Mouse (Mus musculus) activated CD4-positive, CD25-positive, alpha-beta regulatory T cell, adult 4 months (primary cell): ENCODE measurements around the gene Jade3. TPM values are rescaled to one million over a fixed set of nuclear protein-coding genes. Genes with fewer than 3 reads are reported as not detected.

Experiments used
- ATAC-seq: one replicate; pipeline ENCODE4 v1.8.0; 2017
- polyA plus RNA-seq, 2 experiments: library from polyadenylated mRNA; unstranded; fragments of 100-300 nt; shearing (Covaris generic); gene quantifications; one replicate each; pipeline ENCODE4 v1.2.1; 2017

Gene Jade3
- polyA plus RNA-seq, 2 experiments from 2014 or later: 0.97 to 1.9 TPM

DNA sequence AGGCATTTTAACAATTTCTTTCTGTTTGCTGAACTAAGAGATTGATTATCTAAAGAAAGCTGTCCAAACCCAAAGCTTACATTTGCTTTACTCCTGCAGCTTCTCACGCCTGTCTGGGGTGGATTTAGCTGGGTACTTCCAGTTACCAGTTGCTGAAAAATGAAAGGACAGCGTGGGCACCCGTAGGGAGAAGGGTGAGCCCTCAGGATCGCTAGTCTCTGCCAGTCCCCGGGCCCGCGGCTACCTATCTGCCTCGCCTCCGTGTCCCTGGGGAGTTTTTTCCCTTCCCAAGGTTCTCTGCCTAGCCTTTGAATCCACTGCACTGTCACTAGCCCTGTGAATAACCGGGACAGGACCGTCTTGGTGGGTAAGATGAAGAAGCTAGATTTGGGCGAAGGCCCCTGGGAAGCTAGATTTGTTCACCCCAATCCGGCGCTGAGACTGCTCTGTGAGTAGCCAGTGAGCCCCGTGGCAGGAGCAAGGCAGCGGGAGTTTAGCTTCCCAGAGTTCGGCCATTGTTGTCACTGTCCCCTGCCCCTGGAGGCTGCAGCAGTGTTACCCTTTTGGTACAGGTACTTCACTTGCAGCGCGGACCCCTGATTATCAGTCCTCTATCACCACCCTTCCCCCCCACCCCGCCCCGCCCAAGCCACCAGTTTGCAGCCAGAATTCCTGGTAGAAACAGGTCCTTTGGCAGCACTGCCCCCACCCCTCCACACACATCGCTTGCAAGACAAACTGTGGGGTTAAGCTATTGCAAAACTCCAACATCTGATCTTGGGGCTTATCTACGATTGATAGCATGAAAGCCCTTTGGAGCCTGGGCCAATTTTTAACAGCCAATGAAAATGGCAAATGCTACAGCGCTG, 122.8 kb downstream of the Jade3 start:
- no peak for ATAC-seq

DNA sequence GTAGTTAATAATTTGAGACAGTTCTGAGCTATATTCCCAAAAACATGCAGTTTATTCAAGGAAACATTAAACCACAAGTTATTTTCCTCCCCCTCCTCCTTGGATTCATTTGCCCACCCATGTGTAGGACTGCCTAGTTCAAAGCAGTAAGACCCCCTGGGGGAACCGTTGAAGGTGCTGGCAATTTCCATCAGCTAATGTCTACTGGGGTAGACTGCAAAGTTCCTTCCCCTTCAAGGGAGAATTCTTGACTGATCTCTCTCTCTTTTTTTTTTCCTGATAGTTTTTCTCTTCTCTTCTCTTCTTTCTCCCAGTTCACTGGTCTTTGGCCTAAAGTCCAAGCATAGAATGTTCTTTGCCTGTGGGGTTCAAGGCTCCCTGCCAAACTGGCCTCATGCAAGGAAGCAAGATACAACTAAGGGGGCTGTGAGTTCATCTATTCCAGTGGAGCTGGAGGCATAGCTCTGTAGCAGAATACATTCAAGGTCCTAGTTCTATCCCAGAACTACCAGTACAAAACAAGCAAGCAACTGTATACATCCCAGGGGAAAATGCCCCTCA, 123.5 kb downstream of the Jade3 start:
- ATAC-seq: no peak

DNA sequence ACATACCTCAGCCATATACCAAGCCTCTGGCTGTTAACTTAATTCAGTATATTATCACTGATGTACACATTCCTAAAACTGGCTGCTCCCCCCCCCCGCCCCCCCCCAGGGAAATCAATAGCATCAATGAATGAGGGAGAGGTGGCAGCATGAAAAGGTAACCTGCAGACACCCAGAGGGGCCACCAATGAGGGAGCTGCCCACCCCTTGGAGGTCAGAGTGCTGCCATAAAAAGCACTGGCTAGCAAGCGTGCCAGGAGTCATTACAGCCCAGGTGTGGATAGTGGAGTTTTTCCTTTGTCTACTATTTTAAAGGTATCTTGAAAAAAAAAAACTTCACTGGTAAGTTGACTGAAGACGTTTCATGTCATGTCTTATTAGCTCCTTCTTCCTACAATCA, 124.0 kb downstream of the Jade3 start, which contains the start of gene Rgn:
Gene Rgn, plus strand, starts transcription at position 256 of the 400 bp plus-strand sequence.
- no peak for ATAC-seq

DNA sequence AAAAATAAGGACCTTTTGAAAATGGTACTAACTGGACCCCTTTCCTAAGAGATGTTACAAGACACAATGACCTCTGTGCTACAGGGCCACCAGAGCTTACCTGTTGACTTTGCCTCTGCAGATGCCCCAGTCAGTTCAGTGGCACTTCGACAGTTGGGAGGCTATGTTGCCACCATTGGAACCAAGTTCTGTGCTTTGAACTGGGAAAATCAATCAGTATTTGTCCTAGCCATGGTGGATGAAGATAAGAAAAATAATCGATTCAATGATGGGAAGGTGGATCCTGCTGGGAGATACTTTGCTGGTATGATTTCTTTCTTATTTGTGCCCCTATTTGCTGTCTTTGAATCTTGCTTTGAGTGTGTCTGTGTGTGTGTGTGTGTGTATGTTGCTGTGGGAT, 126.7 kb downstream of the Jade3 start:
- no peak for ATAC-seq

DNA sequence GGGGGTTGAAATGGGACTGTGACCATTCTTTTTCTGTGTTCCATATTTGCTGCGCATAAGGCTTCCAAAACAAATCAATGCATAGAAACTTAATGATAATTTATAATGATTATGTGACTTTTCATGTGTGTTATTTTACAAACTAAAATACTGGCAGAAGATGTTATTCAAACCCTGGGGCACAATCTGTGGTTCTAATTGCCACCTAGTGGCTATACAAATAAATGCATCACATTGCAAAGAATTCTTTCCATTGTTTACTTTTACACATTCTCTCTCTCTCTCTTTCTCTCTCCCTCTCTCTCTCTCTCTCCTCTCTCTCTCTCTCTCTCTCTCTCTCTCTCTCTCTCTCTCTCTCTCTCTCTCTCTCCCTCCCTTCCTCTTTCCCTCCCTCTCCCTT, 136.4 kb downstream of the Jade3 start:
- ATAC-seq: no peak

DNA sequence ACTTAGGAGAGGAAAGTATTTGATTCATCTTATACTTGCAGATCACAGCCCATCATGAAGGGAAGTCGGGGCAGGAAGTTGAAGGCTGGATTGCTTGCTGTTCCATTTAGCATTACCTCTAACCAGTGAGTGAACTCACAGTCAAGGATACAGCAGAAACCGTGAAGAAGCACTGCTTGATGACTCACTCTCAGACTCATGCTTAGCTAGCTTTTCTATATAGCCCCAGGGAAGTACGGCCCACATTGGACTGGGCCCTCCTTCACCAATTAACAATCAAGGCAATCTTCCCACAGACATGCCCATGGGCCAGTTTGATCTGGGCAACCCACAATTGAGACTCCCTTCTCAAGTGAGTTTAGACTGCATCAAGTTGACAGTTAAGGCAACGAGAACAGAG, 138.5 kb downstream of the Jade3 start:
- no peak for ATAC-seq

Other genes starting within 250 kb of the Jade3 start
- gene Slc9a7, start 133.9 kb upstream of the Jade3 start, polyA plus RNA-seq: 1 to 10 TPM; 5.7 to 8.8 TPM
- gene Rp2, start 61.2 kb upstream of the Jade3 start, polyA plus RNA-seq: 10 to 100 TPM; 11.0 to 12.5 TPM
- not detected for gene Rgn, start 124.1 kb downstream of the Jade3 start, polyA plus RNA-seq
- gene Rbm10, start 191.8 kb downstream of the Jade3 start, polyA plus RNA-seq: 10 to 100 TPM; 32.4 to 48.4 TPM
- 100 to 1,000 TPM; 256 to 268 TPM for gene Ndufb11, start 191.9 kb downstream of the Jade3 start, polyA plus RNA-seq
- gene Uba1, start 232.6 kb downstream of the Jade3 start, polyA plus RNA-seq: 100 to 1,000 TPM; 118 to 150 TPM